Mouse (Mus musculus) olfactory bulb, adult 2 months (tissue): Measurements from ENCODE around the gene Bicc1.

ENCODE experiments used
- CTCF ChIP-seq: fragments of 200-500 bp; IDR thresholded peaks from 2 replicates; pipeline ENCODE4 v1.5.1; 2012; ENCODE audit warnings: low read depth, mild to moderate bottlenecking, low read length, moderate library complexity; ENCODE audit not compliant: insufficient read depth
- POLR2A ChIP-seq: fragments of 200-500 bp; IDR thresholded peaks from 2 replicates; pipeline ENCODE4 v1.6.1; 2012; ENCODE audit warnings: mild to moderate bottlenecking, low read depth, low read length, moderate library complexity; ENCODE audit not compliant: insufficient read depth

- no peak for TF ChIP-seq POLR2A
- TF ChIP-seq CTCF, result no peak
Observed at GRCm38 (mm10) chr10:70919851-70920250, 239.6 kb downstream of the Bicc1 start.
